Mouse (Mus musculus): ENCODE measurements around the gene Mgrn1. TPM values are rescaled to one million over a fixed set of nuclear protein-coding genes. Genes with fewer than 3 reads are reported as not detected.

Mgrn1 gene
- polyA plus RNA-seq, 1 experiment from 2014 or later, result 79.3 TPM

DNA sequence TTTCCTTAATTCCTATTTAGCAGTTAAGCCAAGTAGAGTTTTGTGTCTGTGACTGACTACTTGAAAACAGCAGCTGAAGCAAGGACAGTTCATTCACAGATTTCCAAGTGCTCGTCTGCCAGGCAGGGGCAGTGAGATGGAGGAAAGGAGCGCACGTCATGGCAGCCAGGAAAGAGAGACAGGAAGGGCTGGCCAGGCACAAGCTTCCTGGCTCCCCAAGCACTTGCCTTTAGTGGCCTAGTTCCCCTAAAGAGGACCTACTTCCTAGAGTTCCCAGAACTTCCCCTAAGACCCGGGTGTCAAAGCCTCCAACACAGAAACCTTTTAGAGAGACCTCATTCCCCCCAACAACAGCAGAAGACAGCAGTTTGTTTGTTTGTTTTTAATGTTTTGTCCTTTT, 34.5 kb downstream of the Mgrn1 start:
- no peak for DNase-seq (ENCODE audit: low spot score)
- Histone ChIP-seq H3K9me3 (ENCODE audit: control insufficient read depth, low read length) (no peaks in the 10 kb centered on the region), H3K9ac (ENCODE audit: low read length) (no peak overlapping the region), H3K36me3 (ENCODE audit: control insufficient read depth, insufficient read depth, low read length) (peaks cover 12% of the 10 kb centered on the region), H3K4me1 (ENCODE audit: control insufficient read depth, insufficient read depth, low read length) (no peaks in the 10 kb centered on the region), H3K4me3 (ENCODE audit: low read depth, low read length) (no peak overlapping the region), H3K27me3 (ENCODE audit: control insufficient read depth, insufficient read depth, low read length) (no peaks in the 10 kb centered on the region), H3K4me2 (ENCODE audit: low read depth, severe bottlenecking) (no peak overlapping the region), H3K27ac (replicated peaks; ENCODE audit: low read depth, low read length) (no peak overlapping the region)
- WGBS, result 88% methylated on average over 4 of the region's 4 CpGs
- no peak for ATAC-seq (ENCODE audit: insufficient number of reproducible peaks, low FRiP score, low TSS enrichment, low read depth)

GRCm38 (mm10) chr16:4922481-4922880, 36.4 kb downstream of the Mgrn1 start:
- Histone ChIP-seq H3K36me3 (ENCODE audit: control insufficient read depth, insufficient read depth, low read length) (peaks cover 12% of the 10 kb centered on the region; the same call in 1 of the 2 replicates), H3K27ac (replicated peaks; ENCODE audit: low read depth, low read length) (no peak overlapping the region), H3K4me1 (ENCODE audit: control insufficient read depth, insufficient read depth, low read length) (no peaks in the 10 kb centered on the region), H3K9me3 (ENCODE audit: control insufficient read depth, low read length) (no peaks in the 10 kb centered on the region), H3K4me2 (ENCODE audit: low read depth, severe bottlenecking) (no peak overlapping the region), H3K27me3 (ENCODE audit: control insufficient read depth, insufficient read depth, low read length) (no peaks in the 10 kb centered on the region), H3K4me3 (ENCODE audit: low read depth, low read length) (no peak overlapping the region), H3K9ac (ENCODE audit: low read length) (no peak overlapping the region)
- ATAC-seq (ENCODE audit: insufficient number of reproducible peaks, low FRiP score, low TSS enrichment, low read depth) (no peak), DNase-seq (ENCODE audit: low spot score) (no peak)
- 92% methylated on average over 6 of the region's 6 CpGs for WGBS

DNA sequence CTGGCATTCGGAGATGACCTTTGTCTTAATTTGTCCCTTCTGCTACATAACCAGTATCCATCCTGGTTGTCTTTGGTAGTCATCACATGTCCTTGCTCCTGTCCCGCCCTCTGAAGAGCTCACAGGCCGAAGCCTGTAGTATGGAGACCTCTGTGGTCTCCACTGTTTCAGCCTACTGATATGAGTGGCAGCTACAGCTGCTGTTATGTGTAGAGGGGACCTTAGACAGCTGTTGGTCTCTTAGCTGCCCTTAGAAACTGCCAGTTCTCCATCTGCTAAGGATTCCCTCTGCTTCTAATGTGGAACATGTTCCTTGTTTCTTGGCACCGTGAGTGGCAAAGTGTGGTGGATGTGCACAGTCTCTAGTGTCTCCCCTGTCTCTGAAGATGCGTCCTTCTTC, 37.9 kb downstream of the Mgrn1 start:
- DNase-seq (ENCODE audit: low spot score) (no peak), ATAC-seq (ENCODE audit: insufficient number of reproducible peaks, low FRiP score, low TSS enrichment, low read depth) (no peak)
- Histone ChIP-seq H3K27ac (replicated peaks; ENCODE audit: low read depth, low read length) (no peak overlapping the region), H3K9ac (ENCODE audit: low read length) (no peak overlapping the region), H3K4me1 (ENCODE audit: control insufficient read depth, insufficient read depth, low read length) (no peaks in the 10 kb centered on the region), H3K9me3 (ENCODE audit: control insufficient read depth, low read length) (no peaks in the 10 kb centered on the region), H3K36me3 (ENCODE audit: control insufficient read depth, insufficient read depth, low read length) (peaks cover 15% of the 10 kb centered on the region; the same call in 1 of the 2 replicates), H3K4me2 (ENCODE audit: low read depth, severe bottlenecking) (no peak overlapping the region), H3K27me3 (ENCODE audit: control insufficient read depth, insufficient read depth, low read length) (no peaks in the 10 kb centered on the region), H3K4me3 (ENCODE audit: low read depth, low read length) (no peak overlapping the region)
- 91% methylated on average over 5 of the region's 5 CpGs for WGBS

GRCm38 (mm10) chr16:4927967-4928366, 41.9 kb downstream of the Mgrn1 start:
- H3K36me3 ChIP-seq (ENCODE audit: control insufficient read depth, insufficient read depth, low read length), result peaks cover 23% of the 10 kb centered on the region
- H3K27ac ChIP-seq (replicated peaks; ENCODE audit: low read depth, low read length), result no peak overlapping the region
- no peaks in the 10 kb centered on the region for H3K9me3 ChIP-seq (ENCODE audit: control insufficient read depth, low read length)
- no peaks in the 10 kb centered on the region for H3K27me3 ChIP-seq (ENCODE audit: control insufficient read depth, insufficient read depth, low read length)
- no peak for DNase-seq (ENCODE audit: low spot score)
- H3K4me1 ChIP-seq (ENCODE audit: control insufficient read depth, insufficient read depth, low read length), result no peaks in the 10 kb centered on the region
- WGBS, result 91% methylated on average over 7 of the region's 7 CpGs
- no peak for ATAC-seq (ENCODE audit: insufficient number of reproducible peaks, low FRiP score, low TSS enrichment, low read depth)
- H3K4me3 ChIP-seq (ENCODE audit: low read depth, low read length), result no peak overlapping the region
- no peak overlapping the region for H3K4me2 ChIP-seq (ENCODE audit: low read depth, severe bottlenecking)
- H3K9ac ChIP-seq (ENCODE audit: low read length), result no peak overlapping the region

- Histone ChIP-seq H3K36me3 (ENCODE audit: control insufficient read depth, insufficient read depth, low read length) (peaks cover 23% of the 10 kb centered on the region), H3K4me1 (ENCODE audit: control insufficient read depth, insufficient read depth, low read length) (no peaks in the 10 kb centered on the region), H3K4me3 (ENCODE audit: low read depth, low read length) (no peak overlapping the region), H3K9me3 (ENCODE audit: control insufficient read depth, low read length) (no peaks in the 10 kb centered on the region), H3K27me3 (ENCODE audit: control insufficient read depth, insufficient read depth, low read length) (no peaks in the 10 kb centered on the region), H3K4me2 (ENCODE audit: low read depth, severe bottlenecking) (no peak overlapping the region), H3K9ac (ENCODE audit: low read length) (no peak overlapping the region), H3K27ac (replicated peaks; ENCODE audit: low read depth, low read length) (no peak overlapping the region)
- WGBS, result 87% methylated on average over 2 of the region's 2 CpGs
- ATAC-seq (ENCODE audit: insufficient number of reproducible peaks, low FRiP score, low TSS enrichment, low read depth) (no peak), DNase-seq (ENCODE audit: low spot score) (no peak)
Measured at GRCm38 (mm10) chr16:4928474-4928873, 42.4 kb downstream of the Mgrn1 start.

- H3K4me2 ChIP-seq (ENCODE audit: low read depth, severe bottlenecking), result no peak overlapping the region
- ATAC-seq (ENCODE audit: insufficient number of reproducible peaks, low FRiP score, low TSS enrichment, low read depth) (no peak), DNase-seq (ENCODE audit: low spot score) (no peak)
- no peaks in the 10 kb centered on the region for H3K9me3 ChIP-seq (ENCODE audit: control insufficient read depth, low read length)
- no peak overlapping the region for H3K9ac ChIP-seq (ENCODE audit: low read length)
- no peak overlapping the region for H3K4me3 ChIP-seq (ENCODE audit: low read depth, low read length)
- peaks cover 26% of the 10 kb centered on the region for H3K36me3 ChIP-seq (ENCODE audit: control insufficient read depth, insufficient read depth, low read length)
- 90% methylated on average over 3 of the region's 3 CpGs for whole genome bisulfite sequencing
- H3K4me1 ChIP-seq (ENCODE audit: control insufficient read depth, insufficient read depth, low read length), result no peaks in the 10 kb centered on the region
- H3K27me3 ChIP-seq (ENCODE audit: control insufficient read depth, insufficient read depth, low read length), result no peaks in the 10 kb centered on the region
- H3K27ac ChIP-seq (replicated peaks; ENCODE audit: low read depth, low read length), result no peak overlapping the region
Measured at GRCm38 (mm10) chr16:4932429-4932828, 46.4 kb downstream of the Mgrn1 start.

- no peak overlapping the region for H3K4me3 ChIP-seq (ENCODE audit: low read depth, low read length)
- no peak overlapping the region for H3K9ac ChIP-seq (ENCODE audit: low read length)
- no peak for DNase-seq (ENCODE audit: low spot score)
- ATAC-seq (ENCODE audit: insufficient number of reproducible peaks, low FRiP score, low TSS enrichment, low read depth), result no peak
- no peaks in the 10 kb centered on the region for H3K27me3 ChIP-seq (ENCODE audit: control insufficient read depth, insufficient read depth, low read length)
- WGBS, result 98% methylated on average over 31 of the region's 31 CpGs
- no peaks in the 10 kb centered on the region for H3K9me3 ChIP-seq (ENCODE audit: control insufficient read depth, low read length)
- H3K4me1 ChIP-seq (ENCODE audit: control insufficient read depth, insufficient read depth, low read length), result 0 out of 2 replicates have a peak, but pooled peaks cover 5% of the 10 kb centered on the region
- peaks cover 24% of the 10 kb centered on the region for H3K36me3 ChIP-seq (ENCODE audit: control insufficient read depth, insufficient read depth, low read length)
- no peak overlapping the region for H3K27ac ChIP-seq (replicated peaks; ENCODE audit: low read depth, low read length)
- H3K4me2 ChIP-seq (ENCODE audit: low read depth, severe bottlenecking), result no peak overlapping the region
Measured at GRCm38 (mm10) chr16:4935430-4935829, 49.4 kb downstream of the Mgrn1 start.

- 88% methylated on average over 10 of the region's 10 CpGs for WGBS
- no peak for ATAC-seq (ENCODE audit: insufficient number of reproducible peaks, low FRiP score, low TSS enrichment, low read depth)
- DNase-seq (ENCODE audit: low spot score), result no peak
- no peak overlapping the region for H3K4me2 ChIP-seq (ENCODE audit: low read depth, severe bottlenecking)
- H3K36me3 ChIP-seq (ENCODE audit: control insufficient read depth, insufficient read depth, low read length), result peaks cover 21% of the 10 kb centered on the region
- H3K4me3 ChIP-seq (ENCODE audit: low read depth, low read length), result no peak overlapping the region
- H3K9ac ChIP-seq (ENCODE audit: low read length), result no peak overlapping the region
- no peaks in the 10 kb centered on the region for H3K9me3 ChIP-seq (ENCODE audit: control insufficient read depth, low read length)
- H3K27ac ChIP-seq (replicated peaks; ENCODE audit: low read depth, low read length), result no peak overlapping the region
- H3K4me1 ChIP-seq (ENCODE audit: control insufficient read depth, insufficient read depth, low read length), result 0 out of 2 replicates have a peak, but pooled peaks cover 5% of the 10 kb centered on the region
- no peaks in the 10 kb centered on the region for H3K27me3 ChIP-seq (ENCODE audit: control insufficient read depth, insufficient read depth, low read length)
Measured at GRCm38 (mm10) chr16:4935931-4936703, 50.1 kb downstream of the Mgrn1 start.

Data from limb, embryonic 11.5 days (tissue).